Mouse (Mus musculus) liver, adult 2 months (tissue): ENCODE measurements around the gene Dyrk1a.

ENCODE experiments used
- CTCF ChIP-seq: fragments of 200-500 bp; IDR thresholded peaks from 2 replicates; pipeline ENCODE4 v1.5.1; 2011; ENCODE audit warnings: low read depth, low read length, control low read depth
- POLR2A ChIP-seq: fragments of 200-500 bp; IDR thresholded peaks from 2 replicates; pipeline ENCODE4 v1.6.1; 2011; ENCODE audit warnings: low read length, control low read depth; ENCODE audit not compliant: insufficient read depth; ENCODE audit errors: extremely low read depth

DNA sequence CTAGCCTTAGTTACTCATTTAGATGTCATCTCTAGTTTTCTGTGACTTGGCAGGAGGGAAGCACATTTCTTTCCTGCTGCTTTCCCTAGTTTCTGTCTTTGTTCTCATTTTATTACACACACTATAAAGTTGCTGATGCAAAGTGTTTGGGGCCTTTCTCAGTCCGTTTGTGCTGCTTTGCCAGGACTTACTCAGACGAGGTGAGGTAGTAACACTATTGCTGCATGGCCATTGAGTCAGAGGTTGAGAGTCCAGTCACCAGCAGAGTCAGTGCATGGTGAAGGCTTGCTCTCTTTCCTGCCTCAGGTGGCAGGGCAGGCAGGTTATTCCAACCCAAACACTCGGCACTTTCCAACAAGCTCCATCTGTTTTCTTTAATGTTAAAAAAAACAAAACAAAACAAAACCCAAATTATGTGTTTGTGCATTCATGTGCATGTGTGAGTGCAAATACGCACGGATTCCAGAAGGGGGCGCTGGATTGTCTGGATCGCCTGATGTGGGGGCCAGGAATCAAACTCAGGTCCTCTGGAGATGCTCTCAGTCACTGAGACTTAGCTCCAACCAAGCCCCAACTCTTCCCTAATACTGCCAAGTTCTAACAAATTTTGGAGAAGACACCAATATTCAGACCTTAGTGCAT is 16.7 kb downstream of the Dyrk1a start:
- TF ChIP-seq POLR2A (no peak), CTCF (peak; percentile 16; the same call in 1 of the 2 replicates)
